Mouse (Mus musculus): Measurements from ENCODE around the gene Slc12a9. TPM values are rescaled to one million over a fixed set of nuclear protein-coding genes. Genes with fewer than 3 reads are reported as not detected.

Slc12a9 gene
- polyA plus RNA-seq, 1 experiment = 14.4 TPM

- Histone ChIP-seq H3K4me1 (ENCODE audit: control insufficient read depth, insufficient read depth, low read length) (no peaks in the 10 kb centered on the region), H3K4me3 (replicated peaks; ENCODE audit: control insufficient read depth, low read depth, low read length) (peak within 1 kb of the TSS; percentile 66), H3K27ac (ENCODE audit: control insufficient read depth, insufficient read depth, low read depth, low read length, poor library complexity) (peak within 1 kb of the TSS; percentile 80)
- WGBS = under 1% methylated on average over 52 of the region's 52 CpGs
- TF ChIP-seq CTCF (IDR thresholded peaks at IDR 0.05; ENCODE audit: control insufficient read depth, insufficient read depth, low read length) (no peak), POLR2A (IDR thresholded peaks at IDR 0.05; ENCODE audit: borderline replicate concordance, control insufficient read depth, low read depth, low read length) (peak; percentile 86; the same call in 1 of the 2 replicates)
These were observed 39.3 kb downstream of the Slc12a9 start, which contains the start of gene Ufsp1 for GRCm38 (mm10) chr5:137293839-137294743. TSS of gene Ufsp1 (plus strand) at chr5:137294629.

- Histone ChIP-seq H3K4me1 (ENCODE audit: control insufficient read depth, insufficient read depth, low read length) (no peaks in the 10 kb centered on the region), H3K4me3 (replicated peaks; ENCODE audit: control insufficient read depth, low read depth, low read length) (peak overlapping the region; percentile 65), H3K27ac (ENCODE audit: control insufficient read depth, insufficient read depth, low read depth, low read length, poor library complexity) (peak overlapping the region; percentile 28)
- 2% methylated on average over 15 of the region's 15 CpGs for WGBS
- TF ChIP-seq CTCF (IDR thresholded peaks at IDR 0.05; ENCODE audit: control insufficient read depth, insufficient read depth, low read length) (no peak), POLR2A (IDR thresholded peaks at IDR 0.05; ENCODE audit: borderline replicate concordance, control insufficient read depth, low read depth, low read length) (peak; percentile 49; the same call in 1 of the 2 replicates)
These were observed 40.1 kb downstream of the Slc12a9 start for GRCm38 (mm10) chr5:137293282-137293681.

- WGBS = 75% methylated on average over 15 of the region's 15 CpGs
- no peak for TF ChIP-seq POLR2A (IDR thresholded peaks at IDR 0.05; ENCODE audit: borderline replicate concordance, control insufficient read depth, low read depth, low read length)
- TF ChIP-seq CTCF (IDR thresholded peaks at IDR 0.05; ENCODE audit: control insufficient read depth, insufficient read depth, low read length) = no peak
- no peak overlapping the region for H3K27ac ChIP-seq (ENCODE audit: control insufficient read depth, insufficient read depth, low read depth, low read length, poor library complexity)
- H3K4me3 ChIP-seq (replicated peaks; ENCODE audit: control insufficient read depth, low read depth, low read length) = peak overlapping the region; percentile 47
- H3K4me1 ChIP-seq (ENCODE audit: control insufficient read depth, insufficient read depth, low read length) = no peaks in the 10 kb centered on the region; the same call in 1 of the 2 replicates
These were observed 41.9 kb downstream of the Slc12a9 start for GRCm38 (mm10) chr5:137291381-137291926.

GRCm38 (mm10) chr5:137290677-137291076 is 42.7 kb downstream of the Slc12a9 start:
- Histone ChIP-seq H3K4me3 (replicated peaks; ENCODE audit: control insufficient read depth, low read depth, low read length) (peak overlapping the region; percentile 51), H3K4me1 (ENCODE audit: control insufficient read depth, insufficient read depth, low read length) (no peaks in the 10 kb centered on the region; the same call in 1 of the 2 replicates), H3K27ac (ENCODE audit: control insufficient read depth, insufficient read depth, low read depth, low read length, poor library complexity) (peak overlapping the region; percentile 93)
- TF ChIP-seq POLR2A (IDR thresholded peaks at IDR 0.05; ENCODE audit: borderline replicate concordance, control insufficient read depth, low read depth, low read length) (peak; percentile 94; the same call in 1 of the 2 replicates), CTCF (IDR thresholded peaks at IDR 0.05; ENCODE audit: control insufficient read depth, insufficient read depth, low read length) (peak; percentile 80)
- 15% methylated on average over 15 of the region's 15 CpGs for WGBS

GRCm38 (mm10) chr5:137289591-137290365 is 43.6 kb downstream of the Slc12a9 start:
- WGBS = 50% methylated on average over 13 of the region's 13 CpGs
- H3K4me1 ChIP-seq (ENCODE audit: control insufficient read depth, insufficient read depth, low read length) = no peaks in the 10 kb centered on the region; the same call in 1 of the 2 replicates
- TF ChIP-seq POLR2A (IDR thresholded peaks at IDR 0.05; ENCODE audit: borderline replicate concordance, control insufficient read depth, low read depth, low read length) (peak; percentile 69), CTCF (IDR thresholded peaks at IDR 0.05; ENCODE audit: control insufficient read depth, insufficient read depth, low read length) (no peak)
- H3K27ac ChIP-seq (ENCODE audit: control insufficient read depth, insufficient read depth, low read depth, low read length, poor library complexity) = peak overlapping the region; percentile 97
- peak overlapping the region; percentile 51 for H3K4me3 ChIP-seq (replicated peaks; ENCODE audit: control insufficient read depth, low read depth, low read length)

- TF ChIP-seq CTCF (IDR thresholded peaks at IDR 0.05; ENCODE audit: control insufficient read depth, insufficient read depth, low read length) (peak; percentile 33; the same call in 1 of the 2 replicates), POLR2A (IDR thresholded peaks at IDR 0.05; ENCODE audit: borderline replicate concordance, control insufficient read depth, low read depth, low read length) (peak; percentile 44; the same call in 1 of the 2 replicates)
- Histone ChIP-seq H3K4me3 (replicated peaks; ENCODE audit: control insufficient read depth, low read depth, low read length) (peak overlapping the region; percentile 51), H3K27ac (ENCODE audit: control insufficient read depth, insufficient read depth, low read depth, low read length, poor library complexity) (peak overlapping the region; percentile 97), H3K4me1 (ENCODE audit: control insufficient read depth, insufficient read depth, low read length) (no peaks in the 10 kb centered on the region; the same call in 1 of the 2 replicates)
- 3% methylated on average over 25 of the region's 25 CpGs for WGBS
These were observed 44.4 kb downstream of the Slc12a9 start for GRCm38 (mm10) chr5:137288999-137289470.

GRCm38 (mm10) chr5:137287953-137288743 is 45.2 kb downstream of the Slc12a9 start:
- peak overlapping the region; percentile 80 for H3K27ac ChIP-seq (ENCODE audit: control insufficient read depth, insufficient read depth, low read depth, low read length, poor library complexity)
- 0 out of 2 replicates have a peak, but pooled peaks have one; percentile 33 for TF ChIP-seq POLR2A (IDR thresholded peaks at IDR 0.05; ENCODE audit: borderline replicate concordance, control insufficient read depth, low read depth, low read length)
- TF ChIP-seq CTCF (IDR thresholded peaks at IDR 0.05; ENCODE audit: control insufficient read depth, insufficient read depth, low read length) = no peak
- H3K4me3 ChIP-seq (replicated peaks; ENCODE audit: control insufficient read depth, low read depth, low read length) = peak overlapping the region; percentile 63
- WGBS = 1% methylated on average over 60 of the region's 65 CpGs
- no peaks in the 10 kb centered on the region; the same call in 1 of the 2 replicates for H3K4me1 ChIP-seq (ENCODE audit: control insufficient read depth, insufficient read depth, low read length)
